Mouse (Mus musculus) limb, embryonic 14.5 days (tissue): ENCODE measurements around the gene Kif1a. TPM values are rescaled to one million over a fixed set of nuclear protein-coding genes. Genes with fewer than 3 reads are reported as not detected.
A peak's percentile ranks its signal among the peaks of the same experiment; 100 is the strongest.

Experiments used
- ATAC-seq: fragments of 200-750 bp; cut with Nextera tagmentation; 2 replicates; pipeline ENCODE4 v1.8.0; 2017; ENCODE audit warnings: low read depth, moderate number of reproducible peaks, moderate TSS enrichment; ENCODE audit not compliant: low FRiP score
- DNase-seq: peaks from one replicate; pipeline ENCODE4 v3.0.0-alpha.2; 2015; ENCODE audit warnings: low spot score
- H3K27ac ChIP-seq: fragments of 300-500 bp; sonication (generic); replicated peaks from 2 replicates; pipeline ENCODE4 v1.5.1; 2014; ENCODE audit warnings: low read depth, mild to moderate bottlenecking, low read length, moderate library complexity, mixed read lengths
- H3K27me3 ChIP-seq: fragments of 300-500 bp; sonication (generic); 2 replicates; pipeline ENCODE4 v1.6.1; 2014; ENCODE audit warnings: low read length, mixed read lengths; ENCODE audit not compliant: control insufficient read depth, insufficient read depth
- H3K36me3 ChIP-seq: fragments of 300-500 bp; sonication (generic); 2 replicates; pipeline ENCODE4 v1.6.1; 2014; ENCODE audit warnings: mild to moderate bottlenecking, low read length, moderate library complexity, mixed read lengths; ENCODE audit not compliant: control insufficient read depth, insufficient read depth
- H3K4me1 ChIP-seq: fragments of 300-500 bp; sonication (generic); 2 replicates; pipeline ENCODE4 v1.6.1; 2014; ENCODE audit warnings: antibody characterized with exemption, low read length, mixed read lengths; ENCODE audit not compliant: control insufficient read depth, insufficient read depth
- H3K4me2 ChIP-seq: fragments of 300-500 bp; sonication (generic); replicated peaks from 2 replicates; pipeline ENCODE4 v1.6.1; 2014; ENCODE audit warnings: low read depth, mild to moderate bottlenecking, low read length, moderate library complexity; ENCODE audit not compliant: severe bottlenecking
- H3K4me3 ChIP-seq: fragments of 300-500 bp; sonication (generic); replicated peaks from 2 replicates; pipeline ENCODE4 v1.5.1; 2014; ENCODE audit warnings: low read length
- H3K9ac ChIP-seq: fragments of 300-500 bp; sonication (generic); 2 replicates; pipeline ENCODE4 v1.6.1; 2014; ENCODE audit warnings: mild to moderate bottlenecking, low read depth, low read length, moderate library complexity; ENCODE audit not compliant: severe bottlenecking
- H3K9me3 ChIP-seq: fragments of 300-500 bp; sonication (generic); 2 replicates; pipeline ENCODE4 v1.6.1; 2016; ENCODE audit warnings: low read length; ENCODE audit not compliant: control insufficient read depth
- POLR2A ChIP-seq: fragments of 200-500 bp; IDR thresholded peaks from 2 replicates; pipeline ENCODE4 v1.8.0; 2012; ENCODE audit warnings: inconsistent platforms, mild to moderate bottlenecking, moderate library complexity, borderline replicate concordance; ENCODE audit not compliant: insufficient read depth, insufficient read length; ENCODE audit errors: extremely low read depth
- WGBS: fragments of 180-500 bp; shearing (Covaris S2); extraction: QIAGEN DNeasy Blood & Tissue Kit; methylation state at CpG from one replicate; pipeline ENCODE4 v1.1.7; 2014; 5-methylcytosine and 5-hydroxymethylcytosine counted together
- polyA plus RNA-seq, 2 experiments: library from polyadenylated mRNA; depleted of rRNA in 1 of 2; stranded (reverse) in 1 of 2; unstranded in 1 of 2; fragments of >200 nt; fragmentation: Nextera tagmentation in 1 of 2; extraction: Ambion mirVana in 1 of 2; gene quantifications; 2 replicates each; pipeline versions ENCODE4 v1.2.1 to v1.2.3; 2012 to 2014

Kif1a gene
- polyA plus RNA-seq, 2 experiments, result 8.1 to 17.5 TPM

DNA sequence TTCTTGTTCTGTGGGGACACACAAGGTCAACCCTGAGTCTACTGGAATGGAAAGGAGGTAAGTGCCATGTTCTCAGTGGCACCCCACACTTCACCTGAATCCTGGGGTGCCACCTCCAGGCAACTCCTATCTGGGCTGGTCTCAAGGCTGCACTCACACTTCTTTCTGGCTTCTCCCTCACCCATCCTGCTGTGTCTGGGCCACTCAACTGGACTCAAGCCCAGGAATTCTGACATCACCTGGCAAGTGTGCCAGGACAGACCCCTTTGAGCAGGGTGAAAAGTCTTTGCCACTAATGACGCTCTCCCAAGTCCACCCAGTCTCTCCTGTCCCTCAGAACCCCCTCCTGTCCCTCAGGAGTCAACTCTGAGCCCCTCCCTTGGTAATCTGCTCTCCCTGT, 33.2 kb downstream of the Kif1a start:
- TF ChIP-seq POLR2A, result no peak

DNA sequence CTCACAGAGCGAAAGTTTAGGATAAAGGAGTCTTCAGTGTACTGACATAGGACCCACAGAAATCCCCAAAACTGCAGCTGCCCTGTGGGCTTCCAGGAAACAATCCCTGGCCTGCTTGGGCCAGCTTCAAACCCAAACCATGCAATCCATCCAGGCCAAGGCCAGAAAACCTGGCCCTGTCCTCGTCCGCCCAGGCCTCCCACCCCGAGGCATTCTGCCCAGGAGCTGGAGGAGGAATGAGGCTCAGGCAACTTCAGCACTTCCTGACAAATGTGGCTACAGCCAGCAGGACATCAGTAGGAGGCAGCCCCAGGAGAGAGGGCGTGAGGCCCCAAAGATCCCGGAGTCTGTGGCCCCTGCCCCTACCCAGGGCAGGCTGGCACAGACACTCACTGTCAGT, 36.1 kb downstream of the Kif1a start:
- 82% methylated on average over 6 of the region's 6 CpGs for WGBS
- H3K4me1 ChIP-seq, result peaks cover 9% of the 10 kb centered on the region
- no peaks in the 10 kb centered on the region for H3K27me3 ChIP-seq
- ATAC-seq (no peak), DNase-seq (no peak)
- H3K27ac ChIP-seq, result no peak overlapping the region
- no peak overlapping the region for H3K4me3 ChIP-seq
- H3K36me3 ChIP-seq, result no peaks in the 10 kb centered on the region; the same call in 1 of the 2 replicates
- no peaks in the 10 kb centered on the region for H3K9me3 ChIP-seq
- TF ChIP-seq POLR2A, result no peak
- no peak overlapping the region for H3K9ac ChIP-seq
- no peak overlapping the region for H3K4me2 ChIP-seq

More for the DNA sequence above, 33.2 kb downstream of the Kif1a start:
- Histone ChIP-seq H3K9me3 (no peaks in the 10 kb centered on the region), H3K4me1 (peaks cover 9% of the 10 kb centered on the region), H3K4me2 (no peak overlapping the region), H3K4me3 (no peak overlapping the region), H3K27ac (no peak overlapping the region), H3K36me3 (no peaks in the 10 kb centered on the region), H3K27me3 (no peaks in the 10 kb centered on the region), H3K9ac (no peak overlapping the region)
- ATAC-seq (no peak), DNase-seq (no peak)
- 71% methylated on average over 1 of the region's 1 CpGs for WGBS

DNA sequence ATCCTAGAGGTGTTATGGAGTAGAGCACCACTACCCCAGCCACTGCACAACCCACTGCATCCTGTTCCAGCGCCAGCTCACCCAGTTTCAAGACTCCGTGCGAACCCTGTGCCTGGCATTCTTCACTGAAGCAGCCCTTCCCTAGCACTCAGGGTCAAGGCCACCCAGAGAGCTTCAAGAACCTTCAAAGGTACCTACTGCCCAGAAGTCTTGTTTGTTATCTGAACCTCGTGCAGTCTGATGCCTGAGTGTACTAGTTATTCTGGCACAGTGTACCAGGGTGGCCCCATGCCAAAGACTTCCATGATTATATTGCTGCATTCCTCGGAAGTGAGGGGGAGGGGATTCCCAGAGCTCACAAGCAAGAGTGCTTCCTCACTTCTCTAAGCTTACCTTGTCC, 38.1 kb downstream of the Kif1a start:
- Histone ChIP-seq H3K36me3 (no peaks in the 10 kb centered on the region; the same call in 1 of the 2 replicates), H3K4me1 (peaks cover 9% of the 10 kb centered on the region), H3K4me3 (no peak overlapping the region), H3K9ac (no peak overlapping the region), H3K27ac (no peak overlapping the region), H3K4me2 (no peak overlapping the region), H3K27me3 (no peaks in the 10 kb centered on the region), H3K9me3 (no peaks in the 10 kb centered on the region)
- no peak for TF ChIP-seq POLR2A
- DNase-seq (peak; percentile 53), ATAC-seq (peak; percentile 19; the same call in 1 of the 2 replicates)
- WGBS, result 47% methylated on average over 5 of the region's 5 CpGs

DNA sequence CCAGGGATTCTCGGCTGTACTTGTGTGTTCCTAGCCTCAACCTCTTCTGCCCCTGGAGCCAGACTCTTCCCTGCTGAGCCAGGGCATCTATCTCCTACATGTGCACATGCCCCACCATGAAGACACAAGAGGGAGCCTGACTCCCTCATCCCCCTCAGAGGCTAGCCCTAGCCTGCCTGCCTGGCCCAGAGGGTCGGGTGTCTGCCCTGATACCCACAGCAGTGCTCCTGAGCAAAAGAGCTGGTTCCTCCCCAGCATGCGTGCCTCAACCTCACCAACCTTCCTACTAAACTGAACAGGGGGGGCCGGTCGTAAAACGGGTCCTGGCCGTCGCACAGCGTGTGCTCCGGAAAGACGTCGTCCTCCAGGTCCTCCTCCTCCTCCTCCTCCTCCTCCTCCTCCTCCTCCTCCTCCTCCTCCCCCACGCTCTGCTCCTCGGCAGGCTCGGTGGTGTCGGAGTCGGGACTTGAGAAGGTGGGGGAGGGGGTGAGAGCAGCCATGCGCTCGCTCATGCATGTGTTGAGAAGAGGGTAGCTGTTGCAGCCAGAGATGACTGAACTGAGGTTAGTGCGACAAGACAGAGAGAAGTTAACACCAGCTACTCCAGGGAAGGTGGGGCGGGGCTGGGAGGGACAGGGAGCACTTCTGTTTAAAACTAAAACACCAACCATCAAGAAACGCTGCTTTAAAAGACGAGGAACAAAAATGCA, 50.5 kb downstream of the Kif1a start:
- DNase-seq, result no peak
- H3K27ac ChIP-seq, result no peak overlapping the region
- H3K4me1 ChIP-seq, result peaks cover 2% of the 10 kb centered on the region; the same call in 1 of the 2 replicates
- no peaks in the 10 kb centered on the region for H3K27me3 ChIP-seq
- H3K9me3 ChIP-seq, result no peaks in the 10 kb centered on the region
- H3K9ac ChIP-seq, result peak overlapping the region; percentile 16; the same call in 1 of the 2 replicates
- H3K4me3 ChIP-seq, result no peak overlapping the region
- H3K36me3 ChIP-seq, result peaks cover 4% of the 10 kb centered on the region; the same call in 1 of the 2 replicates
- no peak for ATAC-seq
- TF ChIP-seq POLR2A, result no peak
- WGBS, result 37% methylated on average over 17 of the region's 23 CpGs
- peak overlapping the region; percentile 30; the same call in 1 of the 2 replicates for H3K4me2 ChIP-seq

DNA sequence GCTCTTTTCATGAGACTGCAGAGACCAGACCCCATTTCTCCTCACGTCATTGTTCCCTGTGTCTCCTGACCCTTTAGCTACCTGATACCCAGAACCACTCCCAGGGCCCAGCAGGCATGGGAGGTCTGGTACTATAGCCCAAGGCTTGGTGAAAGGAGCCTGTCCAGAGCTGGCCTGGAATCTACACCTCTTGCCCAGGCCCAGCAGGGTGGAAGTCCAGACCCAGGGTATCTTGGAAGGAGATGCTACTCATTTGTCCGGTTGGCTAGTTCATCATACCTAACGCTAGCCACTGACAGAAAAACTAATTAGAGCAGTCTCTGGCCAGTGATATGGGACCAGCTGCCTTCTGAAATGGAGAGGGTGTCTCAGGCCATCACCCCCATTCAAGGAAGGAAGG, 51.7 kb downstream of the Kif1a start:
- no peak for TF ChIP-seq POLR2A
- no peak for ATAC-seq
- Histone ChIP-seq H3K4me3 (no peak overlapping the region), H3K27me3 (no peaks in the 10 kb centered on the region), H3K36me3 (peaks cover 4% of the 10 kb centered on the region; the same call in 1 of the 2 replicates), H3K9me3 (no peaks in the 10 kb centered on the region), H3K27ac (no peak overlapping the region), H3K4me2 (no peak overlapping the region), H3K4me1 (peaks cover 2% of the 10 kb centered on the region; the same call in 1 of the 2 replicates), H3K9ac (no peak overlapping the region)
- WGBS, result 80% methylated on average over 3 of the region's 3 CpGs
- no peak for DNase-seq
